In the genomic region with DNA sequence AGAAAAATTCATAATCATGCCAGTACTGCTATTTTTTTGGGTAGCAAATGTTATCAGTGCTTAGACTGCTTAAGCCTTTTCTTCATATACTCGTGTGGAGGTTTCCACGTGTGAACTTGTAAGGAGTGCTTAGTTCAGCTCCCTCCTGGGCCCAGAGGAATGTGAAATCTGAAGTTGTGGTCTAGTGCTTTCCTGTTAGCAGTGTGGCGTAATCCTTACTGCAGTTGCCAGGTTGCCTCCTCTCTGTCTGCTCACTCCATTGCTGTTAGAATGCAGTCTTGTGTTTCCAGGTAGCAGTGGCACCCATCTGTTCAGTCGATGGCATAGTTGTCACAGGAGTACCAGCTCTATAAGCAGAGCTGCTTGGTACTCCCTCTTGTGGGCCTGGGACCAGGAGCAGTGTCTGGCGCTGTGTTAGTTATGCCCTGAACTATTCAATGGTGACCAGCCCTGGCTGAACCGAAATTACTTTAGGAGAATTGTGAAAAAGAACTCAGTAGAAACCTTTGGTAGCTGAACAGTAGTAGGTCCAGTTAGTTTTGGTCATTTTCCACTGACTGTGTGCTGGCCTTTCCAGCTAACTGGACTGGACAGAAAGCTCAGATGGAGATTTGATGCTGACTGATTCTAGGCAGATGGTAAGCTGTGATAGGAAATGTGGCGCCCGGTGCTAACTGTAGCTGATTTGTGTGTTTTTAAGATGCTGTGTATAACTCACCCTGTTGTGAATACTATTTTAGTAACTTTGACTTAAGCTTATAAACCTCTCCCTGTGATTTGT, we compare ENCODE assay signal across 16 mouse cellular contexts. TPM values are rescaled to one million over a fixed set of nuclear protein-coding genes. Genes with fewer than 3 reads are reported as not detected.
DNase-seq lines count a peak whose midpoint lies in the region; ATAC-seq and TF ChIP-seq lines count a peak whose summit lies in the region.
"Had no signal": no experiment of that assay in that cellular context is flagged by ENCODE, and none has a peak within 500 bp of the region (broad histone marks: within the 10 kb centered on the region; RNA-seq: fewer than 3 reads in every experiment).

No protein-coding gene starts in this region.

- H3K4me2 ChIP-seq in stomach, postnatal 0 days (replicated peaks; ENCODE audit: low read depth) = no peak overlapping the region
- H3K4me2 ChIP-seq in midbrain, postnatal 0 days (ENCODE audit: low read depth, low read length, poor library complexity, severe bottlenecking) = no peak overlapping the region
- H3K4me2 ChIP-seq: embryonic facial prominence, embryonic 12.5 days; limb, embryonic 12.5 days; midbrain, embryonic 12.5 days had no signal

- no peaks in the 10 kb centered on the region for H3K9me3 ChIP-seq in stomach, postnatal 0 days (ENCODE audit: control insufficient read depth, low read length)
- H3K9me3 ChIP-seq in midbrain, postnatal 0 days (ENCODE audit: low read length) = no peaks in the 10 kb centered on the region
- H3K9me3 ChIP-seq: embryonic facial prominence, embryonic 12.5 days; forebrain, embryonic 10.5 days; limb, embryonic 12.5 days; midbrain, embryonic 12.5 days had no signal

- H3K27me3 ChIP-seq in stomach, postnatal 0 days (ENCODE audit: control insufficient read depth, insufficient read depth, low read length) = no peaks in the 10 kb centered on the region
- no peaks in the 10 kb centered on the region for H3K27me3 ChIP-seq in midbrain, postnatal 0 days (ENCODE audit: insufficient read depth, low read length)
- H3K27me3 ChIP-seq: embryonic facial prominence, embryonic 12.5 days; limb, embryonic 12.5 days; midbrain, embryonic 12.5 days had no signal

- no peak overlapping the region for H3K9ac ChIP-seq in stomach, postnatal 0 days (ENCODE audit: low read length)
- H3K9ac ChIP-seq in midbrain, postnatal 0 days (replicated peaks; ENCODE audit: low read length, poor library complexity, severe bottlenecking) = no peak overlapping the region
- H3K9ac ChIP-seq: embryonic facial prominence, embryonic 12.5 days; limb, embryonic 12.5 days; liver, postnatal 0 days; midbrain, embryonic 12.5 days had no signal

- no peak for DNase-seq in frontal cortex, postnatal 10 days (ENCODE audit: low spot score in 2 of 2)
- DNase-seq in lung, adult 2 months = no peak
- DNase-seq in lung, postnatal 14 days = no peak
- no peak for DNase-seq in stomach, postnatal 0 days (ENCODE audit: low spot score)
- DNase-seq in left cerebral cortex, adult 18-20 months (ENCODE audit: low spot score in 2 of 2) = no peak
- DNase-seq in midbrain, postnatal 0 days (ENCODE audit: low spot score) = no peak
- DNase-seq: adrenal gland, adult 2 months; heart, postnatal 4 days; kidney, postnatal 25 days; liver, postnatal 0 days had no signal

- no peak overlapping the region for H3K4me3 ChIP-seq in lung, adult 2 months (replicated peaks; ENCODE audit: extremely low read depth, low read depth, low read length)
- no peak overlapping the region for H3K4me3 ChIP-seq in stomach, postnatal 0 days (ENCODE audit: low read depth, low read length)
- no peak overlapping the region for H3K4me3 ChIP-seq in midbrain, postnatal 0 days (ENCODE audit: low read depth, low read length)
- H3K4me3 ChIP-seq: embryonic facial prominence, embryonic 12.5 days; forebrain, embryonic 10.5 days; limb, embryonic 12.5 days; midbrain, embryonic 12.5 days had no signal

- TF ChIP-seq CTCF in lung, adult 2 months (IDR thresholded peaks at IDR 0.05; ENCODE audit: insufficient read depth, low read length) = peak; percentile 7; the same call in 1 of the 2 replicates
- peak; percentile 34 for TF ChIP-seq CTCF in stomach, postnatal 0 days (IDR thresholded peaks at IDR 0.05; ENCODE audit: low read depth)
- no peak for TF ChIP-seq CTCF in midbrain, postnatal 0 days (IDR thresholded peaks at IDR 0.05)

- WGBS in lung, adult 2 months = 72% methylated on average over 8 of the region's 8 CpGs
- 80% methylated on average over 8 of the region's 8 CpGs for WGBS in stomach, postnatal 0 days
- 86% methylated on average over 8 of the region's 8 CpGs for WGBS in midbrain, postnatal 0 days

- H3K27ac ChIP-seq in stomach, postnatal 0 days (replicated peaks) = no peak overlapping the region
- no peak overlapping the region for H3K27ac ChIP-seq in midbrain, postnatal 0 days (ENCODE audit: low read depth, low read length)
- H3K27ac ChIP-seq: embryonic facial prominence, embryonic 12.5 days; forebrain, embryonic 10.5 days; limb, embryonic 12.5 days; midbrain, embryonic 12.5 days had no signal

- peak; percentile 66 for ATAC-seq in frontal cortex, adult (ENCODE audit: low TSS enrichment)
- ATAC-seq in common myeloid progenitor, adult 5-6 weeks (replicated peaks; ENCODE audit: low read depth, poor library complexity, severe bottlenecking) = 0 out of 2 replicates have a peak, but pooled peaks have one; percentile 36
- ATAC-seq in stomach, postnatal 0 days (ENCODE audit: low FRiP score, low TSS enrichment) = no peak
- ATAC-seq in midbrain, postnatal 0 days (ENCODE audit: low FRiP score) = no peak
- ATAC-seq: liver, postnatal 0 days had no signal

- peaks cover 16% of the 10 kb centered on the region for H3K36me3 ChIP-seq in stomach, postnatal 0 days (ENCODE audit: control insufficient read depth, insufficient read depth, low read length)
- H3K36me3 ChIP-seq in midbrain, postnatal 0 days (ENCODE audit: insufficient read depth, low read length) = peaks cover 44% of the 10 kb centered on the region

- TF ChIP-seq POLR2A in lung, adult 2 months (IDR thresholded peaks at IDR 0.05; ENCODE audit: borderline replicate concordance, extremely low read depth, low read depth, low read length) = no peak

- TF ChIP-seq EP300 in stomach, postnatal 0 days (optimal IDR thresholded peaks at IDR 0.05) = no peak

- H3K4me1 ChIP-seq in lung, adult 2 months (ENCODE audit: control insufficient read depth, insufficient read depth, low read length) = no peaks in the 10 kb centered on the region; the same call in 1 of the 2 replicates
- H3K4me1 ChIP-seq in stomach, postnatal 0 days (replicated peaks; ENCODE audit: control insufficient read depth, insufficient read depth) = no peaks in the 10 kb centered on the region
- no peaks in the 10 kb centered on the region for H3K4me1 ChIP-seq in midbrain, postnatal 0 days (ENCODE audit: insufficient read depth, low read length)
- H3K4me1 ChIP-seq: embryonic facial prominence, embryonic 12.5 days; forebrain, embryonic 10.5 days; limb, embryonic 12.5 days; midbrain, embryonic 12.5 days had no signal

RNA-seq across cellular contexts. Expression of a gene that starts 29.7 kb away (rescaled TPM):
- 127 and 148 TPM in 2 replicates for polyA plus RNA-seq in lung, adult 2 months (2012; rRNA removed)
- total RNA-seq in common myeloid progenitor, adult 5-6 weeks (2017) = 81.7 and 82.5 TPM in 2 replicates
- polyA plus RNA-seq in stomach, postnatal 0 days (2015; fragmentation: Nextera tagmentation; extraction: Ambion mirVana) = 57.4 and 62.0 TPM in 2 replicates
- 10 to 100 TPM; 43.4 to 45.7 TPM for total RNA-seq in left cerebral cortex, adult 18-20 months (2021)
- total RNA-seq in midbrain, postnatal 0 days (2014; rRNA removed) = 90.9 and 101 TPM in 2 replicates
- polyA plus RNA-seq in midbrain, postnatal 0 days (2015; fragmentation: Nextera tagmentation; extraction: Ambion mirVana) = 95.7 and 107 TPM in 2 replicates

RNA-seq across cellular contexts. Expression of a gene that starts 33.8 kb away (rescaled TPM):
- 188 and 231 TPM in 2 replicates for polyA plus RNA-seq in lung, adult 2 months (2012; rRNA removed)
- total RNA-seq in common myeloid progenitor, adult 5-6 weeks (2017) = 114 and 141 TPM in 2 replicates
- 68.6 and 69.3 TPM in 2 replicates for polyA plus RNA-seq in stomach, postnatal 0 days (2015; fragmentation: Nextera tagmentation; extraction: Ambion mirVana)
- 100 to 1,000 TPM; 426 to 440 TPM for total RNA-seq in left cerebral cortex, adult 18-20 months (2021)
- 284 and 301 TPM in 2 replicates for total RNA-seq in midbrain, postnatal 0 days (2014; rRNA removed)
- polyA plus RNA-seq in midbrain, postnatal 0 days (2015; fragmentation: Nextera tagmentation; extraction: Ambion mirVana) = 161 and 166 TPM in 2 replicates

RNA-seq across cellular contexts. Expression of a gene that starts 52.7 kb away (rescaled TPM):
- 9.5 and 13.5 TPM in 2 replicates for polyA plus RNA-seq in lung, adult 2 months (2012; rRNA removed)
- total RNA-seq in common myeloid progenitor, adult 5-6 weeks (2017) = 72.9 and 76.4 TPM in 2 replicates
- polyA plus RNA-seq in stomach, postnatal 0 days (2015; fragmentation: Nextera tagmentation; extraction: Ambion mirVana) = 13.1 and 14.2 TPM in 2 replicates
- 10 to 100 TPM; 16.2 to 16.6 TPM for total RNA-seq in left cerebral cortex, adult 18-20 months (2021)
- 9.9 and 17.8 TPM in 2 replicates for total RNA-seq in midbrain, postnatal 0 days (2014; rRNA removed)
- 19.4 and 22.1 TPM in 2 replicates for polyA plus RNA-seq in midbrain, postnatal 0 days (2015; fragmentation: Nextera tagmentation; extraction: Ambion mirVana)

RNA-seq across cellular contexts. Expression of a gene that starts 52.9 kb away (rescaled TPM):
- 1.6 and 2.2 TPM in 2 replicates for polyA plus RNA-seq in lung, adult 2 months (2012; rRNA removed)
- total RNA-seq in common myeloid progenitor, adult 5-6 weeks (2017) = 0.91 and 0.92 TPM in 2 replicates
- polyA plus RNA-seq in stomach, postnatal 0 days (2015; fragmentation: Nextera tagmentation; extraction: Ambion mirVana) = 1.2 and 2.0 TPM in 2 replicates
- 1 to 10 TPM; 4.1 to 4.8 TPM for total RNA-seq in left cerebral cortex, adult 18-20 months (2021)
- 3.0 and 4.2 TPM in 2 replicates for total RNA-seq in midbrain, postnatal 0 days (2014; rRNA removed)
- 4.2 and 4.8 TPM in 2 replicates for polyA plus RNA-seq in midbrain, postnatal 0 days (2015; fragmentation: Nextera tagmentation; extraction: Ambion mirVana)

Comparison
In these comparisons a context has a peak if more than half of its experiments do, and no peak if none do; other contexts are left out.
1. ATAC-seq: peak in frontal cortex, adult (single experiment) and common myeloid progenitor, adult 5-6 weeks (single experiment); none in stomach, postnatal 0 days (single experiment) and midbrain, postnatal 0 days (single experiment).